In the genomic region with DNA sequence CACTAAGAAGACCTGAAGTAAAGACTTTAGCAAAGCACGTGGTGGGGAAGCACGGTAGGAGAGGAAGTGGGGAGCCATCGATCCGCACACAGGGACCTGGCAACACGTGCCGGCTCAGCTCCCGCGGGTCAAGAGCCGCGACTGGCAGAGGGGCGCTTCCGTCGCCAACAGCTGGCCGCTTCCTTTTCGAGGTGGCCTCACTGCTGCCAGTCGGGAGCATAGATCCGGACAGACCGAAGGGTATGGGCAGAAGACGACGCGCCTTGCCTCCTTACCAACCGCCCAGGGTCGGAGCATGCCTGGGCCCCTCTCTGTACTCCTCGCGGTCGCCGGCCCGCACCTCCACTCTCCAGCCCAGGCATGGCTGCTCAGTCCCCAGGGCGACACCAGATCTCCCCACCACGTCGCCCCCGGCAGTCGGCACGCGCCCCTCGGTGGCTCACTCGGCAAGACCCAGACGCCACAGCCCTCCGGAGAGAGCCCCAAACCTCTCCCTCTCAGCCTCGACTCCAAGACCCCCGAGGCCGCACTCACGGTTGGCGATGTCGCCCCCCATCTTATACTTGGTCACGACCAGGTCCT, we compare ENCODE assay signal across 8 mouse cellular contexts. TPM values are rescaled to one million over a fixed set of nuclear protein-coding genes. Genes with fewer than 3 reads are reported as not detected.
A peak's percentile ranks its signal among the peaks of the same experiment; 100 is the strongest.
DNase-seq lines count a peak whose midpoint lies in the region; ATAC-seq and TF ChIP-seq lines count a peak whose summit lies in the region.

No protein-coding gene starts in this region.

- no peaks in the 10 kb centered on the region for H3K27me3 ChIP-seq in kidney, postnatal 0 days (ENCODE audit: insufficient read depth, low read length)
- H3K27me3 ChIP-seq in stomach, embryonic 16.5 days (ENCODE audit: control insufficient read depth, insufficient read depth, low read length) = no peaks in the 10 kb centered on the region

- peak overlapping the region; percentile 80 for H3K9ac ChIP-seq in kidney, postnatal 0 days (ENCODE audit: low read depth, low read length)
- peak overlapping the region; percentile 91 for H3K9ac ChIP-seq in stomach, embryonic 16.5 days (ENCODE audit: low read length)

- H3K27ac ChIP-seq in kidney, postnatal 0 days = peak overlapping the region; percentile 79
- H3K27ac ChIP-seq in stomach, embryonic 16.5 days (ENCODE audit: low read length) = peak overlapping the region; percentile 91

- WGBS in lung, adult 2 months = 0% methylated on average over 46 of the region's 46 CpGs
- WGBS in kidney, postnatal 0 days = under 1% methylated on average over 46 of the region's 46 CpGs
- WGBS in stomach, embryonic 16.5 days = under 1% methylated on average over 45 of the region's 46 CpGs

- DNase-seq in lung, adult 2 months = no peak
- DNase-seq in lung, postnatal 25 days (ENCODE audit: low spot score) = no peak
- peak; percentile 49 to 61 for DNase-seq in adrenal gland, postnatal 36 days
- DNase-seq in gastrocnemius, postnatal 25 days = peak; percentile 30
- peak; percentile 39 for DNase-seq in kidney, postnatal 0 days (ENCODE audit: low spot score)
- no peak for DNase-seq in cerebellum, postnatal 4 days (ENCODE audit: low spot score in 2 of 2)

- TF ChIP-seq POLR2A in lung, adult 2 months (IDR thresholded peaks at IDR 0.05; ENCODE audit: borderline replicate concordance, extremely low read depth, low read depth, low read length) = no peak

- H3K36me3 ChIP-seq in kidney, postnatal 0 days (ENCODE audit: insufficient read depth, low read length) = peaks cover 25% of the 10 kb centered on the region
- peaks cover 12% of the 10 kb centered on the region; the same call in 1 of the 2 replicates for H3K36me3 ChIP-seq in stomach, embryonic 16.5 days (ENCODE audit: control insufficient read depth, insufficient read depth, low read length)

- H3K4me2 ChIP-seq in kidney, postnatal 0 days (ENCODE audit: low read length) = peak overlapping the region; percentile 86
- H3K4me2 ChIP-seq in stomach, embryonic 16.5 days (ENCODE audit: low read depth, low read length) = peak overlapping the region; percentile 80

- TF ChIP-seq CTCF in lung, adult 2 months (IDR thresholded peaks at IDR 0.05; ENCODE audit: insufficient read depth, low read length) = no peak
- TF ChIP-seq CTCF in kidney, postnatal 0 days (IDR thresholded peaks at IDR 0.05; ENCODE audit: low read depth) = no peak

- peak overlapping the region; percentile 86 for H3K4me3 ChIP-seq in lung, adult 2 months (replicated peaks; ENCODE audit: extremely low read depth, low read depth, low read length)
- H3K4me3 ChIP-seq in kidney, postnatal 0 days (replicated peaks; ENCODE audit: low read depth, low read length) = peak overlapping the region; percentile 69
- peak overlapping the region; percentile 82 for H3K4me3 ChIP-seq in stomach, embryonic 16.5 days (replicated peaks; ENCODE audit: low read length)

- no peaks in the 10 kb centered on the region for H3K9me3 ChIP-seq in kidney, postnatal 0 days (replicated peaks; ENCODE audit: low read length)
- no peaks in the 10 kb centered on the region for H3K9me3 ChIP-seq in stomach, embryonic 16.5 days (replicated peaks; ENCODE audit: control insufficient read depth, low read length)

- peak; percentile 12 for ATAC-seq in kidney, postnatal 0 days (replicated peaks; ENCODE audit: low FRiP score, low read depth)
- ATAC-seq in megakaryocyte progenitor cell, adult 5-6 weeks (replicated peaks; ENCODE audit: poor library complexity) = peak; percentile 40
- 0 out of 2 replicates have a peak, but pooled peaks have one; percentile 3 for ATAC-seq in stomach, embryonic 16.5 days (ENCODE audit: insufficient read depth, low FRiP score)

- H3K4me1 ChIP-seq in lung, adult 2 months (ENCODE audit: control insufficient read depth, insufficient read depth, low read length) = no peaks in the 10 kb centered on the region
- H3K4me1 ChIP-seq in kidney, postnatal 0 days (replicated peaks; ENCODE audit: insufficient read depth, low read length) = 0 out of 2 replicates have a peak, but pooled peaks cover 8% of the 10 kb centered on the region
- peaks cover 11% of the 10 kb centered on the region; the same call in 1 of the 2 replicates for H3K4me1 ChIP-seq in stomach, embryonic 16.5 days (ENCODE audit: control insufficient read depth, insufficient read depth, low read length)

RNA-seq across cellular contexts. Expression of gene Pa2g4, which starts 0.5 kb away (rescaled TPM):
- polyA plus RNA-seq in lung, adult 2 months (2012; rRNA removed) = 13.7 and 23.9 TPM in 2 replicates
- total RNA-seq in adrenal gland, postnatal 36 days (2021) = 10 to 100 TPM; 83.1 to 89.4 TPM
- 10 to 100 TPM; 36.3 to 36.7 TPM for total RNA-seq in gastrocnemius, postnatal 25 days (2021)
- polyA plus RNA-seq in kidney, postnatal 0 days (2015; fragmentation: Nextera tagmentation; extraction: Ambion mirVana) = 124 and 132 TPM in 2 replicates
- 504 and 526 TPM in 2 replicates for total RNA-seq in megakaryocyte progenitor cell, adult 5-6 weeks (2015)
- total RNA-seq in megakaryocyte progenitor cell, adult 5-6 weeks (2017) = 351 and 437 TPM in 2 replicates
- 198 and 206 TPM in 2 replicates for polyA plus RNA-seq in stomach, embryonic 16.5 days (2015; fragmentation: Nextera tagmentation; extraction: Ambion mirVana)

RNA-seq across cellular contexts. Expression of gene Rpl41, which starts 16.2 kb away (rescaled TPM):
- polyA plus RNA-seq in lung, adult 2 months (2012; rRNA removed) = 1,224 and 1,373 TPM in 2 replicates
- 1,000 to 10,000 TPM; 2,845 to 2,862 TPM for total RNA-seq in adrenal gland, postnatal 36 days (2021)
- 1,000 to 10,000 TPM in 1 of 2 experiments, 100 to 1,000 TPM in 1; 972 to 1,021 TPM for total RNA-seq in gastrocnemius, postnatal 25 days (2021)
- 3,897 and 4,536 TPM in 2 replicates for polyA plus RNA-seq in kidney, postnatal 0 days (2015; fragmentation: Nextera tagmentation; extraction: Ambion mirVana)
- 3,654 and 3,864 TPM in 2 replicates for total RNA-seq in megakaryocyte progenitor cell, adult 5-6 weeks (2015)
- 3,114 and 3,805 TPM in 2 replicates for total RNA-seq in megakaryocyte progenitor cell, adult 5-6 weeks (2017)
- 3,732 and 3,890 TPM in 2 replicates for polyA plus RNA-seq in stomach, embryonic 16.5 days (2015; fragmentation: Nextera tagmentation; extraction: Ambion mirVana)

RNA-seq across cellular contexts. Expression of gene Zc3h10, which starts 17.7 kb away (rescaled TPM):
- 13.2 and 15.1 TPM in 2 replicates for polyA plus RNA-seq in lung, adult 2 months (2012; rRNA removed)
- 10 to 100 TPM; 11.9 to 15.2 TPM for total RNA-seq in adrenal gland, postnatal 36 days (2021)
- 1 to 10 TPM; 4.9 to 5.1 TPM for total RNA-seq in gastrocnemius, postnatal 25 days (2021)
- polyA plus RNA-seq in kidney, postnatal 0 days (2015; fragmentation: Nextera tagmentation; extraction: Ambion mirVana) = 13.7 and 16.9 TPM in 2 replicates
- 5.9 and 6.7 TPM in 2 replicates for total RNA-seq in megakaryocyte progenitor cell, adult 5-6 weeks (2015)
- 10.2 and 13.3 TPM in 2 replicates for total RNA-seq in megakaryocyte progenitor cell, adult 5-6 weeks (2017)
- 10.7 and 10.8 TPM in 2 replicates for polyA plus RNA-seq in stomach, embryonic 16.5 days (2015; fragmentation: Nextera tagmentation; extraction: Ambion mirVana)

RNA-seq across cellular contexts. Expression of gene Erbb3, which starts 24.2 kb away (rescaled TPM):
- polyA plus RNA-seq in lung, adult 2 months (2012; rRNA removed) = 20.0 and 24.9 TPM in 2 replicates
- total RNA-seq in adrenal gland, postnatal 36 days (2021) = 1 to 10 TPM; 2.2 to 2.3 TPM
- total RNA-seq in gastrocnemius, postnatal 25 days (2021) = 1 to 10 TPM; 3.3 to 4.3 TPM
- 9.6 and 10.2 TPM in 2 replicates for polyA plus RNA-seq in kidney, postnatal 0 days (2015; fragmentation: Nextera tagmentation; extraction: Ambion mirVana)
- total RNA-seq in megakaryocyte progenitor cell, adult 5-6 weeks (2015) = 2.1 and 2.9 TPM in 2 replicates
- 1.7 and 2.1 TPM in 2 replicates for total RNA-seq in megakaryocyte progenitor cell, adult 5-6 weeks (2017)
- polyA plus RNA-seq in stomach, embryonic 16.5 days (2015; fragmentation: Nextera tagmentation; extraction: Ambion mirVana) = 32.0 and 38.0 TPM in 2 replicates

RNA-seq across cellular contexts. Expression of gene Esyt1, which starts 39.6 kb away (rescaled TPM):
- polyA plus RNA-seq in lung, adult 2 months (2012; rRNA removed) = 94.9 and 97.2 TPM in 2 replicates
- 10 to 100 TPM; 22.7 to 28.8 TPM for total RNA-seq in adrenal gland, postnatal 36 days (2021)
- 10 to 100 TPM; 12.5 to 17.6 TPM for total RNA-seq in gastrocnemius, postnatal 25 days (2021)
- polyA plus RNA-seq in kidney, postnatal 0 days (2015; fragmentation: Nextera tagmentation; extraction: Ambion mirVana) = 15.9 TPM in 2 replicates
- 41.2 and 48.4 TPM in 2 replicates for total RNA-seq in megakaryocyte progenitor cell, adult 5-6 weeks (2015)
- total RNA-seq in megakaryocyte progenitor cell, adult 5-6 weeks (2017) = 77.6 and 85.1 TPM in 2 replicates
- polyA plus RNA-seq in stomach, embryonic 16.5 days (2015; fragmentation: Nextera tagmentation; extraction: Ambion mirVana) = 32.9 TPM in 2 replicates

Comparison
In these comparisons a context has a peak if more than half of its experiments do, and no peak if none do; other contexts are left out.
1. DNase-seq: peak in adrenal gland, postnatal 36 days (2 of 2), gastrocnemius, postnatal 25 days (single experiment) and kidney, postnatal 0 days (single experiment); none in lung, adult 2 months (single experiment), lung, postnatal 25 days (single experiment) and cerebellum, postnatal 4 days (0 of 2).
2. Peak in every context shown above with its lines, with median percentiles within 50 percentile points of each other: H3K4me3 ChIP-seq and ATAC-seq.